Mouse (Mus musculus) cerebellum, postnatal 36 days (tissue): ENCODE measurements at regions not wholly inside any gene's neighbourhood (a gene's known extent, or its start where the extent isn't known, plus 50 kb on each side); places are given as distances from the start of the nearest gene placed in this dataset.

Experiments used
- DNase-seq, 2 experiments: peaks; one replicate each; pipeline ENCODE4 v3.0.0; 2021 to 2022; ENCODE audit warnings: mixed read lengths in 2 of 2

DNA sequence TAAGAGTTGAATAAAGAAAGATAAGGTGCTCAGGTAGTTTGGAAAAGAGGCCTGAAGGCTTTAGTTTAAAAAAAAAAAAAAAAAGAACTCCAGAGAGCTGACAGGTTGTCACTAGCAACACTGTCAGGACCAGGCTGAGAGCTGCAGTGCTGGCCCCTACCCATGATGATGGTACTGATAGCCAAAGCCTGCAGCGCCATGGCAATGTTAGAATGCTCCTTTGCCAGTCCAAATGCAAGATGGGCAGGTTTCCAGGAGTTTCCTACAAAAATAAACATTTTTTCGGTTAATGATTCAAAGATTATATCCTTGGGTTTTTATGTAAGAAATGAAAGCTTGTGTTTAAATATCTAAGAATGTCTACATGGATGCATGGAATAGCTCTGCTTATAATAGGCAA is 441.9 kb downstream of the Triml1 start:
- DNase-seq, result peak; percentile 6 to 8

GRCm38 (mm10) chr8:42698403-42698802 is 442.9 kb downstream of the Triml1 start:
- DNase-seq, result no peak
